Mouse (Mus musculus) granulocyte monocyte progenitor cell, adult 5-6 weeks (primary cell): ENCODE data around the gene Olfr97. TPM values are rescaled to one million over a fixed set of nuclear protein-coding genes. Genes with fewer than 3 reads are reported as not detected.

Source experiments
- ATAC-seq: replicated peaks from 2 replicates; pipeline ENCODE4 v1.8.0; 2016; ENCODE audit warnings: mild to moderate bottlenecking, moderate TSS enrichment, inconsistent platforms; ENCODE audit not compliant: poor library complexity, severe bottlenecking
- total RNA-seq, 2 experiments: library from RNA; stranded (forward) in 1 of 2; stranded (reverse) in 1 of 2; fragments of 200-712, 200-1000 nt in 1 of 2; fragments of >200 nt in 1 of 2; fragmentation: Nextera tagmentation in 1 of 2; gene quantifications; 2 replicates each; pipeline ENCODE4 v1.2.3; 2014 to 2017

The Olfr97 gene
- total RNA-seq, 2 experiments from 2014 or later: not detected

GRCm38 (mm10) chr17:37196845-37197724 is 40.0 kb downstream of the Olfr97 start:
- ATAC-seq: peak; percentile 66

- ATAC-seq: no peak
Observed at GRCm38 (mm10) chr17:37194782-37195181, 42.3 kb downstream of the Olfr97 start.

DNA sequence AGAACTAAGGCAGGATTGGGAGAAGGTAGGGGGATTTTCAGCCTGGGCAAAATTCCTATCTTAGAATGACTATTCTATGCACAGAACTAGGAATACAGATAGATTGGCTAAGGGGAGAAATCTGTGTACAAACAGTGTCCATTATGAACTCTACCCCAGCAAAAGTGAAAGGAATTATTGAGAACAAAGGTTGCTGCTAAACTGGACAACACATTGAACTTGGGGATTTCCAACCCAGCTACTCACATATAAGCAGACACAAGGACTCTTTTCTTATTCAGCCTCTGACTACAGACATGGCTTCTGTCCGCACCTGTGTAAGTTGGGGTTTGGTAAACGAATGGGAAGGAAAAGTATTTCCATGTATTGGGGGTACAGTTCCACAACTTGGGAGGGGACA is 43.5 kb downstream of the Olfr97 start, which contains the start of gene Ubd:
Gene Ubd (plus strand): TSS at position 237 of the 400 bp plus-strand sequence.
- no peak for ATAC-seq

DNA sequence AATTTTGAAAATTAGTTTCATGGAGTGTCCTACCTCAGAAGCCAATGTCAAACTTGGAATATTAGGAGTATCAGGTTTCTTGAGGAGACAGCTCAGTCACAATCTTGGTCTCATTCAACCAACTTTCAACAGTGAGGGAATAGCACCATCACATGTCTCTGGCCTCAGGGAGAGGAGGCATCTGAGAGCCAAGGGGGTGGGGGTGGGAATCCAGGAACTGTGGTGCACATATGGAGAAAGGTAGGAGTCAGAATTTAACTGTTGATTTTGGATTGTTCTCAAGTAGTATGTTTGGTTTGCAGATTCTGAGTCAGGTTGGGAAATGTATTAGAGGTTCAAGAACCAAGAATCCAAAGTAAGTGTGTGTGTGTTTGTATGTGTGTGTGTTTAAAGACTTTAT is 44.1 kb downstream of the Olfr97 start:
- no peak for ATAC-seq

DNA sequence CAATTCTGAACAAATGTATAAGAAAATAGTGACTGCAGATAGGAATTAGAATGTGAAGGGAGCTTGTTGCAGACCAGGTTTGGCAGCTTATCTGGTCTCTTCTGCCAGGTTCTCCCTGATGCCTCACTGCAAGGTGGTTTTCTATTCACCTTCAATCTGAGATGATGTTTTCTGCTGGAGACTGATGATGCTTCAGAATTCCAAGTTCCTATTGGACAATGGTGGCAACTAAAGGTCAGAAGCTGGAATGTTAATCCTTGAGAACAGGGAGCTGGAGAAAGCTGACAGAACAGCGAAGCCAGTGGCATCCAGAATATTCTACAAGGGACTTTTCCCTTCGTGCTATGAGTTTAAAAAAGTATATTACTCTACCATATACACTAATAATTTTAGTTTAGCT is 46.4 kb downstream of the Olfr97 start:
- ATAC-seq: no peak

- no peak for ATAC-seq
Observed at GRCm38 (mm10) chr17:37185474-37185873, 51.7 kb downstream of the Olfr97 start.

Other genes with a start within 250 kb of the Olfr97 start
- gene H2-M5, start 247.8 kb downstream of the Olfr97 start, total RNA-seq (2014; fragmentation: Nextera tagmentation): not detected in 2 replicates
- not detected in 2 replicates for gene H2-M5, start 247.8 kb downstream of the Olfr97 start, total RNA-seq (2017)
- 1.2 TPM in 1 of 2 replicates, not detected in the other for gene Zfp57, start 236.2 kb downstream of the Olfr97 start, total RNA-seq (2014; fragmentation: Nextera tagmentation)
- gene Zfp57, start 236.2 kb downstream of the Olfr97 start, total RNA-seq (2017): 0.57 TPM in 1 of 2 replicates, not detected in the other
- not detected in 2 replicates for gene Mog, start 213.9 kb downstream of the Olfr97 start, total RNA-seq (2014; fragmentation: Nextera tagmentation)
- not detected in 2 replicates for gene Mog, start 213.9 kb downstream of the Olfr97 start, total RNA-seq (2017)
- gene Gabbr1, start 191.4 kb downstream of the Olfr97 start, total RNA-seq (2014; fragmentation: Nextera tagmentation): 1.3 and 2.0 TPM in 2 replicates
- 0.57 and 1.7 TPM in 2 replicates for gene Gabbr1, start 191.4 kb downstream of the Olfr97 start, total RNA-seq (2017)
- not detected in 2 replicates for gene Olfr90, start 148.8 kb downstream of the Olfr97 start, total RNA-seq (2014; fragmentation: Nextera tagmentation)
- not detected in 2 replicates for gene Olfr90, start 148.8 kb downstream of the Olfr97 start, total RNA-seq (2017)
- gene Olfr91, start 139.1 kb downstream of the Olfr97 start, total RNA-seq (2014; fragmentation: Nextera tagmentation): not detected in 2 replicates
- not detected in 2 replicates for gene Olfr91, start 139.1 kb downstream of the Olfr97 start, total RNA-seq (2017)
- gene Olfr92, start 117.2 kb downstream of the Olfr97 start, total RNA-seq (2014; fragmentation: Nextera tagmentation): not detected in 2 replicates
- not detected in 2 replicates for gene Olfr92, start 117.2 kb downstream of the Olfr97 start, total RNA-seq (2017)
- gene Olfr93, start 75.8 kb downstream of the Olfr97 start, total RNA-seq (2014; fragmentation: Nextera tagmentation): not detected in 2 replicates
- gene Olfr93, start 75.8 kb downstream of the Olfr97 start, total RNA-seq (2017): not detected in 2 replicates
- not detected in 2 replicates for gene Ubd, start 43.4 kb downstream of the Olfr97 start, total RNA-seq (2014; fragmentation: Nextera tagmentation)
- gene Ubd, start 43.4 kb downstream of the Olfr97 start, total RNA-seq (2017): not detected in 2 replicates
- not detected in 2 replicates for gene Olfr94, start 36.3 kb downstream of the Olfr97 start, total RNA-seq (2014; fragmentation: Nextera tagmentation)
- gene Olfr94, start 36.3 kb downstream of the Olfr97 start, total RNA-seq (2017): not detected in 2 replicates
- gene Olfr95, start 24.2 kb downstream of the Olfr97 start, total RNA-seq (2014; fragmentation: Nextera tagmentation): not detected in 2 replicates
- gene Olfr95, start 24.2 kb downstream of the Olfr97 start, total RNA-seq (2017): not detected in 2 replicates
- gene Olfr96, start 17.2 kb downstream of the Olfr97 start, total RNA-seq (2014; fragmentation: Nextera tagmentation): not detected in 2 replicates
- not detected in 2 replicates for gene Olfr96, start 17.2 kb downstream of the Olfr97 start, total RNA-seq (2017)
- gene Olfr98, start 26.4 kb upstream of the Olfr97 start, total RNA-seq (2014; fragmentation: Nextera tagmentation): not detected in 2 replicates
- gene Olfr98, start 26.4 kb upstream of the Olfr97 start, total RNA-seq (2017): not detected in 2 replicates
- 7.3 and 9.4 TPM in 2 replicates for gene H2-M3, start 32.9 kb upstream of the Olfr97 start, total RNA-seq (2014; fragmentation: Nextera tagmentation)
- gene H2-M3, start 32.9 kb upstream of the Olfr97 start, total RNA-seq (2017): 16.9 and 23.6 TPM in 2 replicates
- not detected in 2 replicates for gene Olfr99, start 46.1 kb upstream of the Olfr97 start, total RNA-seq (2014; fragmentation: Nextera tagmentation)
- gene Olfr99, start 46.1 kb upstream of the Olfr97 start, total RNA-seq (2017): not detected in 2 replicates
- gene Olfr101, start 67.0 kb upstream of the Olfr97 start, total RNA-seq (2014; fragmentation: Nextera tagmentation): not detected in 2 replicates
- not detected in 2 replicates for gene Olfr101, start 67.0 kb upstream of the Olfr97 start, total RNA-seq (2017)
- not detected in 2 replicates for gene Olfr102, start 79.7 kb upstream of the Olfr97 start, total RNA-seq (2014; fragmentation: Nextera tagmentation)
- not detected in 2 replicates for gene Olfr102, start 79.7 kb upstream of the Olfr97 start, total RNA-seq (2017)
- gene Olfr103, start 102.4 kb upstream of the Olfr97 start, total RNA-seq (2014; fragmentation: Nextera tagmentation): not detected in 2 replicates
- not detected in 2 replicates for gene Olfr103, start 102.4 kb upstream of the Olfr97 start, total RNA-seq (2017)
- gene Olfr104-ps, start 122.3 kb upstream of the Olfr97 start, total RNA-seq (2014; fragmentation: Nextera tagmentation): not detected in 2 replicates
- gene Olfr104-ps, start 122.3 kb upstream of the Olfr97 start, total RNA-seq (2017): not detected in 2 replicates
- gene Olfr105-ps, start 141.7 kb upstream of the Olfr97 start, total RNA-seq (2014; fragmentation: Nextera tagmentation): not detected in 2 replicates
- gene Olfr105-ps, start 141.7 kb upstream of the Olfr97 start, total RNA-seq (2017): not detected in 2 replicates
- not detected in 2 replicates for gene Olfr106-ps, start 153.1 kb upstream of the Olfr97 start, total RNA-seq (2014; fragmentation: Nextera tagmentation)
- gene Olfr106-ps, start 153.1 kb upstream of the Olfr97 start, total RNA-seq (2017): not detected in 2 replicates
- gene Olfr107, start 161.9 kb upstream of the Olfr97 start, total RNA-seq (2014; fragmentation: Nextera tagmentation): not detected in 2 replicates
- gene Olfr107, start 161.9 kb upstream of the Olfr97 start, total RNA-seq (2017): not detected in 2 replicates
- gene Olfr108, start 208.2 kb upstream of the Olfr97 start, total RNA-seq (2014; fragmentation: Nextera tagmentation): not detected in 2 replicates
- not detected in 2 replicates for gene Olfr108, start 208.2 kb upstream of the Olfr97 start, total RNA-seq (2017)
- gene Olfr109, start 221.6 kb upstream of the Olfr97 start, total RNA-seq (2014; fragmentation: Nextera tagmentation): not detected in 2 replicates
- not detected in 2 replicates for gene Olfr109, start 221.6 kb upstream of the Olfr97 start, total RNA-seq (2017)
- gene H2-M2, start 246.2 kb upstream of the Olfr97 start, total RNA-seq (2014; fragmentation: Nextera tagmentation): not detected in 2 replicates
- not detected in 2 replicates for gene H2-M2, start 246.2 kb upstream of the Olfr97 start, total RNA-seq (2017)